Mouse (Mus musculus): ENCODE measurements at regions not wholly inside any gene's neighbourhood (a gene's known extent, or its start where the extent isn't known, plus 50 kb on each side); places are given as distances from the start of the nearest gene placed in this dataset.

- Histone ChIP-seq H3K27ac (no peak overlapping the region), H3K4me1 (replicated peaks) (no peaks in the 10 kb centered on the region), H3K4me3 (replicated peaks) (no peak overlapping the region), H3K27me3 (replicated peaks) (no peaks in the 10 kb centered on the region), H3K36me3 (no peaks in the 10 kb centered on the region), H3K9me3 (no peaks in the 10 kb centered on the region), H3K9ac (no peak overlapping the region), H3K4me2 (replicated peaks) (no peak overlapping the region)
- 72% methylated on average over 1 of the region's 1 CpGs for WGBS
- ATAC-seq: no peak
Observed at GRCm38 (mm10) chr8:31518903-31519302, 1909.6 kb upstream of the 5930422O12Rik start.

GRCm38 (mm10) chr8:31520991-31521448, 1907.5 kb upstream of the 5930422O12Rik start:
- Histone ChIP-seq H3K27me3 (replicated peaks) (no peaks in the 10 kb centered on the region), H3K9me3 (no peaks in the 10 kb centered on the region), H3K4me1 (replicated peaks) (no peaks in the 10 kb centered on the region), H3K4me3 (replicated peaks) (no peak overlapping the region), H3K4me2 (replicated peaks) (no peak overlapping the region), H3K27ac (no peak overlapping the region), H3K9ac (no peak overlapping the region), H3K36me3 (no peaks in the 10 kb centered on the region)
- WGBS: 46% methylated on average over 2 of the region's 2 CpGs
- ATAC-seq: peak; percentile 82; the same call in 1 of the 2 replicates

GRCm38 (mm10) chr8:31525071-31525470, 1903.4 kb upstream of the 5930422O12Rik start:
- H3K4me1 ChIP-seq (replicated peaks): no peaks in the 10 kb centered on the region
- H3K9me3 ChIP-seq: no peaks in the 10 kb centered on the region
- H3K4me3 ChIP-seq (replicated peaks): no peak overlapping the region
- no peak overlapping the region for H3K9ac ChIP-seq
- H3K27me3 ChIP-seq (replicated peaks): no peaks in the 10 kb centered on the region
- no peak overlapping the region for H3K27ac ChIP-seq
- ATAC-seq: no peak
- WGBS: 57% methylated on average over 5 of the region's 5 CpGs
- no peaks in the 10 kb centered on the region for H3K36me3 ChIP-seq
- H3K4me2 ChIP-seq (replicated peaks): no peak overlapping the region

DNA sequence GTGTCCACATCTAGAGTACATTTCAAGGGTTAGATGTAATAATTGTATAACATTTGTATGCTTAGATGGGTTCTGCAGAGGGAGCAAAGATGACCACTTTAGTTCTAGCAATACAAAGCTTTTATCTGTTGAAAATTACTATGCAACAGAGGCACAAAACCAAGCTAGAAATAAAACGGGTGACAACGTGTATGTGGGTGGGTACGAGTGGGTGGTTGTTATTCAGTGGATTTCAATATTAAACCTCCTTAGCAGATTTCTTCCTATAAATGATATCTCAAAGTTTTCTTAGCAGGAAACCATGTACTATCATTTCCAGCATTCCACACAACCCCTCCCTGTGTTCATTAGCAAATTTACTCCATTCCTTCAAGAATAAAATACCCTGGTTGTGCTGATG, 1889.3 kb upstream of the 5930422O12Rik start:
- 92% methylated on average over 3 of the region's 3 CpGs for WGBS

DNA sequence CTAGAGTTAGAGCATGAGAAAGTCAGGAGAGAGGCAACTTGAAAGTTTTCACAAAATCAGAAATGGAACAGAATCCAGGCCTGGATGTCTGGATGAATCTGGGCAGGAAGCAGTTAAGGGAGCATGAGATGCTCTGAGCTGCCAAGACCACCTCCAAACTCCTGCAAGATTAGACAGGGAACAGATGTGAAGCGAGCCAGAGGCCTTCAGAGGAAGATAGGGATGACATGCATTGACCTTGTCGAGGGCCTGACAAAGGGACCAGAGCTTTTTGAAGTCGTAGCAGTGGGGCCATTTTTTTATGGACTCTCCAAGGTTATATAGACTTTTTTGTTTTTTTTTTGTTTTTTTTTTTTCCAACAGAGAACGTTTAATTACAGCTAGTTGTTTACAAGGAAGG, 1886.9 kb upstream of the 5930422O12Rik start:
- Histone ChIP-seq H3K9me3 (no peaks in the 10 kb centered on the region), H3K4me3 (replicated peaks) (no peak overlapping the region), H3K36me3 (no peaks in the 10 kb centered on the region), H3K27ac (no peak overlapping the region), H3K9ac (no peak overlapping the region), H3K27me3 (replicated peaks) (no peaks in the 10 kb centered on the region), H3K4me2 (replicated peaks) (no peak overlapping the region), H3K4me1 (replicated peaks) (no peaks in the 10 kb centered on the region)
- 14% methylated on average over 4 of the region's 4 CpGs for WGBS
- no peak for ATAC-seq

More for the DNA sequence above, 1889.3 kb upstream of the 5930422O12Rik start:
- Histone ChIP-seq H3K9ac (no peak overlapping the region), H3K36me3 (no peaks in the 10 kb centered on the region), H3K4me3 (replicated peaks) (no peak overlapping the region), H3K27me3 (replicated peaks) (no peaks in the 10 kb centered on the region), H3K27ac (no peak overlapping the region), H3K4me1 (replicated peaks) (no peaks in the 10 kb centered on the region), H3K9me3 (no peaks in the 10 kb centered on the region), H3K4me2 (replicated peaks) (no peak overlapping the region)
- no peak for ATAC-seq

- Histone ChIP-seq H3K4me3 (replicated peaks) (no peak overlapping the region), H3K36me3 (no peaks in the 10 kb centered on the region), H3K4me2 (replicated peaks) (no peak overlapping the region), H3K4me1 (replicated peaks) (no peaks in the 10 kb centered on the region), H3K9ac (no peak overlapping the region), H3K27ac (no peak overlapping the region), H3K9me3 (no peaks in the 10 kb centered on the region), H3K27me3 (replicated peaks) (no peaks in the 10 kb centered on the region)
- ATAC-seq: peak; percentile 70
Observed at GRCm38 (mm10) chr8:31574136-31574535, 1854.4 kb upstream of the 5930422O12Rik start.

- 81% methylated on average over 2 of the region's 2 CpGs for WGBS
- H3K9me3 ChIP-seq: no peaks in the 10 kb centered on the region
- H3K9ac ChIP-seq: no peak overlapping the region
- H3K4me1 ChIP-seq (replicated peaks): no peaks in the 10 kb centered on the region
- H3K27me3 ChIP-seq (replicated peaks): no peaks in the 10 kb centered on the region
- ATAC-seq: no peak
- no peak overlapping the region for H3K4me2 ChIP-seq (replicated peaks)
- no peak overlapping the region for H3K4me3 ChIP-seq (replicated peaks)
- no peaks in the 10 kb centered on the region for H3K36me3 ChIP-seq
- no peak overlapping the region for H3K27ac ChIP-seq
Observed at GRCm38 (mm10) chr8:31576129-31576528, 1852.4 kb upstream of the 5930422O12Rik start.

- no peaks in the 10 kb centered on the region for H3K4me1 ChIP-seq (replicated peaks)
- H3K27ac ChIP-seq: no peak overlapping the region
- WGBS: 94% methylated on average over 1 of the region's 1 CpGs
- no peak overlapping the region for H3K4me3 ChIP-seq (replicated peaks)
- no peaks in the 10 kb centered on the region for H3K9me3 ChIP-seq
- H3K27me3 ChIP-seq (replicated peaks): no peaks in the 10 kb centered on the region
- no peak for ATAC-seq
- H3K36me3 ChIP-seq: no peaks in the 10 kb centered on the region
- no peak overlapping the region for H3K4me2 ChIP-seq (replicated peaks)
- H3K9ac ChIP-seq: no peak overlapping the region
Observed at GRCm38 (mm10) chr8:31584661-31585060, 1843.8 kb upstream of the 5930422O12Rik start.

DNA sequence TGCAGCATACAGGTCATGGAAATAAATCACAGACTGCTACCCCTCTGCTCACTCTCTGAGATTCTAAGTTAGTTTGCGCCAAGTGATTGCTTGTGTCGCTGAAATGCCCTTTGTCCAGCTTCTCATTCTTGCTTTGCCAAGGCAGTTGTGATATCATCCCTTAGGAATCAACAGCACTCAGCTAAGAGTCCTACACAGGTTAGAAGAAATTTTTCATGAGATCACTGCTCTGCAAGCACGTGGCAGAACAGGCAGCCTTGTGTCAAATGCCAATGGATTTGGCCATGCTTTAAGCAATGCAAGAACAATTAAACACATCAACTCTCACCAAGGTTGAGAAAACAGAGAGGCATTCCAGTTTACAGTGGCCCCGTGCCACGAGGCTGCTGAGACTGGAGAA, 1829.0 kb upstream of the 5930422O12Rik start:
- Histone ChIP-seq H3K4me3 (replicated peaks) (no peak overlapping the region), H3K4me2 (replicated peaks) (no peak overlapping the region), H3K36me3 (no peaks in the 10 kb centered on the region), H3K27ac (no peak overlapping the region), H3K4me1 (replicated peaks) (no peaks in the 10 kb centered on the region), H3K9me3 (no peaks in the 10 kb centered on the region), H3K9ac (no peak overlapping the region), H3K27me3 (replicated peaks) (no peaks in the 10 kb centered on the region)
- no peak for ATAC-seq
- WGBS: 81% methylated on average over 5 of the region's 5 CpGs

DNA sequence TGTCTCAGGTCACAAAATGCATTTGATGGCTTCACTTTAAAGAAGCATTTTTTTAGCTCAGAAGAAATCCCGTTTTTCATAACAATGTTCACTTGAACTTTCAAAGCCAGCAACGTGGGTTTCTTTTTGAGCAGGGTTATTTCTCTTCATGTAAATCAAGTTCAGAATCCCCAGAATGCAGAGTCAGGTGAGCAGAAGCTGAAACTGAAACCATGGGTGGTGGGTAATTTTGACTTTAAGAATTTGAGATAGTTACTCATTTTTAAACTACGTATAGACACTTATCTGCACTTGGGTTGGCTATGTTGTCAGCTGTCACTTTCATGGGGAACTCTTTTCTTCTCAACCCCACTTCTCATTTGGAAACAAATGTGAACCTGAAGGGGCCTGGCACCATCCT, 1827.5 kb upstream of the 5930422O12Rik start:
- H3K4me1 ChIP-seq (replicated peaks): no peaks in the 10 kb centered on the region
- 79% methylated on average over 3 of the region's 3 CpGs for WGBS
- no peak for ATAC-seq
- no peak overlapping the region for H3K4me2 ChIP-seq (replicated peaks)
- H3K27me3 ChIP-seq (replicated peaks): no peaks in the 10 kb centered on the region
- no peak overlapping the region for H3K9ac ChIP-seq
- no peaks in the 10 kb centered on the region for H3K9me3 ChIP-seq
- no peak overlapping the region for H3K27ac ChIP-seq
- no peaks in the 10 kb centered on the region for H3K36me3 ChIP-seq
- no peak overlapping the region for H3K4me3 ChIP-seq (replicated peaks)

- 89% methylated on average over 2 of the region's 2 CpGs for WGBS
- H3K9me3 ChIP-seq: no peaks in the 10 kb centered on the region
Observed at GRCm38 (mm10) chr8:31616501-31616900, 1812.0 kb upstream of the 5930422O12Rik start.

DNA sequence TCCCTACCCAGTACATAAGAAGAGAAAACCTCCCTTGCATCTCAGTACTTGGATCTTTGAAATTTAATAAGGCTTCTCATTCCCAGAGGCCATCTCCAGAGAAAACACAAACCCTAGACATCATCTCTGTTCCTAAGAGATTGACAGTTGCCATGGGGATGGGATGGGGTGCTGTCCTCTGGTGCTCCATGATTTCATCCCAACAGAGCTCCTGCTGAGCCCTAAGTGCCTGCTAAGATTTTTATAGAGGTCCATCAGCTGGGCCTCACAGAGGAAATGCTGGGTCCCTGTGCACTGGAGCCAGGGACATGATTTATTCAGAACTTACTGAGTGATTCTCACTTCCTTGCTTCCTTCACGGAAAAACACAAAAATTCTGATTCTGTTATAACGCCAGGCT, 1800.8 kb upstream of the 5930422O12Rik start:
- H3K9me3 ChIP-seq: no peaks in the 10 kb centered on the region
- no peak overlapping the region for H3K27ac ChIP-seq
- H3K9ac ChIP-seq: no peak overlapping the region
- no peaks in the 10 kb centered on the region for H3K36me3 ChIP-seq
- no peaks in the 10 kb centered on the region for H3K4me1 ChIP-seq (replicated peaks)
- no peak for ATAC-seq
- no peak overlapping the region for H3K4me3 ChIP-seq (replicated peaks)
- no peak overlapping the region for H3K4me2 ChIP-seq (replicated peaks)
- H3K27me3 ChIP-seq (replicated peaks): no peaks in the 10 kb centered on the region
- 51% methylated on average over 2 of the region's 2 CpGs for WGBS

More at GRCm38 (mm10) chr8:31616501-31616900, 1812.0 kb upstream of the 5930422O12Rik start:
- Histone ChIP-seq H3K4me1 (replicated peaks) (no peaks in the 10 kb centered on the region), H3K4me2 (replicated peaks) (no peak overlapping the region), H3K36me3 (no peaks in the 10 kb centered on the region), H3K27ac (no peak overlapping the region), H3K27me3 (replicated peaks) (no peaks in the 10 kb centered on the region), H3K4me3 (replicated peaks) (no peak overlapping the region), H3K9ac (no peak overlapping the region)
- no peak for ATAC-seq

DNA sequence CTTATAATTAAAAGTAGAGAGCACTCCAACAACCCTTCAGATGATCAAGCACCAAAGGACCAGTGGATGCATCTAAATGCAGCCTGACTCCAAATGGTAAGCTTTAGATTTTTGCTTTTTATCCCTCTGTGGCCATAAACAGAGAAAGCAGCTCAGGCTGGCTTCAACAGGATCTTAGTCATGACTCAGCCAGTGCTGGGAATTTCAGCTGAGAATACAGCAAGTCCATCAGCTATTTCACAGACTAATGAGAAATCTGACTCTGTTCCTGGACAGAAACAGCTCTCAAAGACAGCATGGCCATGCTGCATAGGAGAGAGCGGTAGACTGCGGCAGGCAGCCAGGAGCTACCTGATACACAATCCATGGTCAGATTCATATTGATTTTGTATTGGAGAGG, 1800.4 kb upstream of the 5930422O12Rik start:
- Histone ChIP-seq H3K27ac (no peak overlapping the region), H3K27me3 (replicated peaks) (no peaks in the 10 kb centered on the region), H3K4me1 (replicated peaks) (no peaks in the 10 kb centered on the region), H3K4me2 (replicated peaks) (no peak overlapping the region), H3K4me3 (replicated peaks) (no peak overlapping the region), H3K9ac (no peak overlapping the region), H3K36me3 (no peaks in the 10 kb centered on the region), H3K9me3 (no peaks in the 10 kb centered on the region)
- 86% methylated on average over 2 of the region's 2 CpGs for WGBS
- no peak for ATAC-seq
